Mouse (Mus musculus): ENCODE results near the gene Kctd15.

- TF ChIP-seq CTCF (IDR thresholded peaks at IDR 0.05; ENCODE audit: low read depth) (no peak), EP300 (IDR thresholded peaks at IDR 0.05; ENCODE audit: low read depth) (no peak)
Measured at GRCm38 (mm10) chr7:34620411-34620810, 36.1 kb downstream of the Kctd15 start.
